Mouse (Mus musculus) thymus, postnatal 36 days (tissue): ENCODE measurements at regions not wholly inside any gene's neighbourhood (a gene's known extent, or its start where the extent isn't known, plus 50 kb on each side); places are given as distances from the start of the nearest gene placed in this dataset.
A peak's percentile ranks its signal among the peaks of the same experiment; 100 is the strongest.

Experiments
- DNase-seq, 2 experiments: peaks; one replicate each; pipeline ENCODE4 v3.0.0; 2022; ENCODE audit warnings: mixed read lengths in 2 of 2

DNA sequence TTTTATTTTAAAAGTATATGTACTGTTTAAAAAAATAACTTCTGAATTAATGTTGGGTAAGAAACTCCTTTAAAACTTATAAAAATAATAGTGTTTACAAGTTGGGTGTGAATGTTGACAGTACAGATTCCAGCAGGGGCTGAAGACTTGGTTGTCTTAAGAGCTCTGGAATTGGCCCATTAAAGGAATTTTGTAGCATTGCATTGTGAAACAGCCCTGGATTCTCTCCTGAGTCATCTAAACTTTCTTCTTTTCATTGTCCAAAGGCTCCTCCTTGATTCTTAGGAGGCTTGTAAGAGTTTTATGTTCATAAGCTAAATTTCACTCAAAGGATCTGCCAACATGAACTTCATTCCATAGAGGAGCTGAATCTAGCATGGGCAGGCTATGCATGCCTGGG is 174.7 kb upstream of the Marcks start:
- DNase-seq: no peak

DNA sequence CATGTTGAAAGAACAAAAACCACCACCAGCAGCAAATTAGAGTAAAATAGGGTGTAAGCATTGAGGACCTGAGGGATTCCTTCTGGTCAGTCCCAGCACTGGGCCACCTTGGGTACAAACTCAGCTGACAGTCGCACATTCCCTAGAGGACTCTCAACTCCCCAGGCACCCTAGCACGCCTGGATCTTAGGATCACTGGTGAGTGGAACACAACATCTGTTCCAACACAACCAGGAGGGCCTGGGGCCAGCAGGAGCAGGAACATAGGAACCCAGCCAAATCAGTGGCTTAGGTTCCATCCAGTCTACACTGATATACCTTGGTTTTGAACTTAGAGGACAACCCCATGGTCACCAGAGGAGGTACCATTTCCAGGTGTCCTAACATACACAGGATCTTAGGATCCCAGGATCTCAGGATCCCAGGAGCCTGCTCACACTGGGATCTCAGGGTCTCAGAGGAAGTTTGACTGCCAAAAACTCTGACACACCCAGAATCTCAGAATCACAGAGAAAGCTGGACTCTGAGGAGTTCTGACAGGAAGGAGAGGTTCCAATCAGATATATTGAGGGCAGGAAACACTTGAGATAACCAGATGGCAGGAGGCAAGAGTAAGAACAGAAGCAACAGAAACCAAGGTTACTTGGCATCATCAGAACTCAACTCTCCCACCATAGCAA is 171.7 kb upstream of the Marcks start:
- DNase-seq: no peak

DNA sequence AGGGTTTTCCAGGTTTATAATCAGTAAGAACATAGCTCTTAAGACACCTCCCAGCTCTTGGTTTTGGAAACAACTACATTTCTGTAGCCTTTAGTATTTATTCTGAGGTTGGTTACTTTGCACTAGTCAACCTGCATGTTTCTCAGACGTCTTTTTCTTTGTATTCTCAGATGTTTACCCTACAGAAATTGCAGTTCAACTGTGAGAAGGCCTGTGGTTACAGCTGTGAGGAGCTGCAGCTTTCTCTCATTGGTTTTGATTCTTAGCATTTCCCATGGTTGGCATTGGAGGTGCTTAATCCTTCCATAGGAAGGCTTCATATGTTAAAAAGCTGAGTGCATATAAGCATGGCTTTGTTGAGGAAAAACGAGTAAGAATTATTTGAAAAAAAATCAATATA is 165.9 kb upstream of the Marcks start:
- peak in 1 of 2 experiments; percentile 35 for DNase-seq

DNA sequence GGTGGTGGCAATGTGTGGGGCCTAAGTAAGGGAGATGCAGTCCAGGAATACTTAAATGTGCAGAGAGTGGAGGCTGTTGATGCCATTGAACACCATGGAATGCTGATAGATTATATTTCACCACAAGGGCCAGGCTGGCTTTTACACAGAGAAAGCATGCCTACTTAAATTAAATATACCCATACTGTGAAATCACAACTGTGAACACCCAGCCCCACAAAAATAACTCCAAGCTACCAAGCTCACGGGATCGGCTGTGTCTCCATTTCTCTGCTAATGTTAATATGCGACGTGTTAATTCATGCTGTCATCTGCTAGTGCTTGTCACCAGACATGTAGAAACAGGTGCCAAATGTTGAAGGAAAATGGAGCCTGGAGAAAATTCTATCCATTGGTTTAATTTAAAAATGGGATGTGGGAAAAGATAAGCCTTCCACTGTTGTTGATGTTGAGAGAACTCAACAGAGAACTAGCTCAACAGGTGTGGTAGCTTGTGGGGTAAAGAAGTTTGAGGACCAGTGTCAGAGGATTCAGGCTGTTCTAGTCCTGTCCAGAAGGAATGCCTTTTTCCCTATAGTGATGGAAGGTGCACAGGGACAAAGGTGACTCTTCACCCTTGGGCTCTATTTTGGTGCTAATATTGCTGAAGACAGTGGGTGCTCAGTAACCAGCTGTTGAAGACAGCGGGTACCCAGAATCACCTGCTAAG is 161.6 kb upstream of the Marcks start:
- DNase-seq: no peak

DNA sequence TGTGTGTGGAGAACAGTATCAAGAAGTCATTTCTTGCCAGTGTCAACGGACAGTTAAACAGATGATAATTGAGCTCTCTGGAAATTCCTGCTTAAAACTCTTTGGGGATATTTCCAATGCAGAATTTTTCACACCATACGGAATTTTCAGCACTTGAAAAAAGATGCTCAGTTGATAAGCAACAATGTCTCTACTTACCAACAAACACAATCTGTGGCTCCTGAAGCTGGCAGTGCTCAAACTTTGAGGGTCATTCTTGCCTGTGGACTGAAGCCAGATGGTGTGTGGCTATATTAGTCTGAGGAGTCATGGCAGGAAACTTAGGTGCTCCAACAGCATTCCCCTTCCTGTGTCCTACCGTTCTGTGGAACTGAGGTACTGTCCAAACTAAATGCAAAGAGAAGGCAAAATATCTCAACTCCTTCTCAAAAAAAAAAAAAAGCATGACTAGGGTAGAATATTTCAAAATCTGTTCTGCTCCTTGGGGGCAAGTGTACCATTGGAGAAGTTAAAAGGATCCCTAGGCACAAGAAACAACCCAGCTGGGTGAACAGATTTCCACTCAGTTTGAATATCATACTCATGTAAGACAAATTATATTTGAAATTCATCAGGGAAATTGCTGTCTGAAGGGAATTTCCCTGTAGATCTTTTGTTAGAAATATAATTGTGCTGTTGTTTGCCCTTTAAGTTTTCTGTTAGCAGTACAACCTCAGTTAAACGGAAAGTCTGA is 160.1 kb upstream of the Marcks start:
- DNase-seq: no peak

DNA sequence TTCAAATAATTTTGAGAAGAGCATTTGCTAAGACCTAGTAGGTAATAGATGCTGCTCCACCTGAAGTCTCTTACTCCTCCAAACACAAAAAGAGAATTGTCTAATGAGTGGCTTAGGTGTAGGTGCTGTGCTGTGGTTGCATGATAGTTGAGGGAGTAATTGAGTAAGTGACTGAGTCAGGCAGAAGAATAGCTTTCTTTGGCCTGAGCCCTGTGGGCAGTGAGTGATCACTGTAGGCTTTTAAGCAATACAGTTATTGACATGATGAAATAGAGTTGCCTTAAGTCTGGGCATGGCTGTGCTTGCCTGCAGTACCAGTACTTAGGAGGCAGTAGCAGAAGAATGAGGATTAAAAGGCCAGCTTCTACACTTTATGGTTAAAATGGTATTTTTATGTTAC is 155.5 kb upstream of the Marcks start:
- DNase-seq: no peak

DNA sequence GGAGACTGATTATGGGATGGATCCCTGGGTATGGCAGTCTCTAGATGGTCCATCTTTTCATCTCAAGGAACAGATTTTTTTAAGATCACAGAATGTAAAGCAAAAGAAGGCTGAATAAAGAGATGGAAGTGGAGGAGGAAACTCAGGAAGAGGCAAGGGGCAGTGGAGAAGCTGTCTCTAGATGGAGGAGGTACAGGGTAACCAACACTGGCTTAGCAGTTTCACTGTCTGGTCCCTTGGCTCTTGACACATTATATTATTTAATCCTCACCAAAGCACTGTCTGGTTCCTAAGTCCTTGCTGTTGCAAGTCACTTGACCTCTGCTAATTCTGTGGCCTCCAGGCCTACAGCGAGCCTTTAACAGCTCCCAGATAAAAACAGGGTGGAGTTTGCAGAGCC is 154.6 kb upstream of the Marcks start:
- DNase-seq: no peak

DNA sequence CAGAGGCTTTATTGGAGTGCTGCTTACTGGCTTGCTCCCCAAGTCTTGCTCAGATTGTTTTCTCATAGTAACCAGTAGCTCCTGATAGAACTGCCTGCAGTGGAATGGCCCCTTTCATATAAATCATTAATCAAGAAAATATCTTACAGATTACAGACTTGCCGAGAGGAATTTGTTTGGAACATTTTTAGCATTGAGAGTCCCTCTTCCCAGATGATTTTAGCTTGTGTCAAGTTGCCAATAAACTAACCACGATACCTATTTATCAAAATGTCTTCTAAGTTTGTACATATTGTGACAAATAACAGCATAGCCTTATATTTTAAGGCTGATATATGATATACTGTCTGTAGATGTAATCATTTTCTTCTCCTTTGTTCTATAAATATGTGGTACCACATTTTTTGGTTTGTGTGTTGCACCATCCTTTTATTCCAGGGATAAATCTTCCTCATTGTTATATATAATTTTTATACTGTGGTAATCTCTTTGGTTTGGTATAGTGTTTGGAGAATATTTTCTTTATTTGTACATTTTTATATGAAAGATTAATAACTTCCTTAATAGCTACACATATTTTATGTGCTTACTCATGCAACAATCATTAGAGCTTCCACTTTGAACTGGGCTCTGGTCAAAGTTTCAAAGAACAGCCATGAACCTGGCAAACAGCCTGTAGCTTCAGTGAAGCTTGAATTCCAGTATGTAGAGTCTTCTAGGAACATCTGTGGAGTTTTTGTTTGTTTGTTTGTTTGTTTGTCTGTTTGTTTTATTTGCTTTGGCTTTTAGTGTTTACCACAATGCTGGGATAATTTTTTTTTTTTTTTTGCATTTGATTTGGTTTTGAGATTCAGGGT is 153.1 kb upstream of the Marcks start:
- DNase-seq: no peak

DNA sequence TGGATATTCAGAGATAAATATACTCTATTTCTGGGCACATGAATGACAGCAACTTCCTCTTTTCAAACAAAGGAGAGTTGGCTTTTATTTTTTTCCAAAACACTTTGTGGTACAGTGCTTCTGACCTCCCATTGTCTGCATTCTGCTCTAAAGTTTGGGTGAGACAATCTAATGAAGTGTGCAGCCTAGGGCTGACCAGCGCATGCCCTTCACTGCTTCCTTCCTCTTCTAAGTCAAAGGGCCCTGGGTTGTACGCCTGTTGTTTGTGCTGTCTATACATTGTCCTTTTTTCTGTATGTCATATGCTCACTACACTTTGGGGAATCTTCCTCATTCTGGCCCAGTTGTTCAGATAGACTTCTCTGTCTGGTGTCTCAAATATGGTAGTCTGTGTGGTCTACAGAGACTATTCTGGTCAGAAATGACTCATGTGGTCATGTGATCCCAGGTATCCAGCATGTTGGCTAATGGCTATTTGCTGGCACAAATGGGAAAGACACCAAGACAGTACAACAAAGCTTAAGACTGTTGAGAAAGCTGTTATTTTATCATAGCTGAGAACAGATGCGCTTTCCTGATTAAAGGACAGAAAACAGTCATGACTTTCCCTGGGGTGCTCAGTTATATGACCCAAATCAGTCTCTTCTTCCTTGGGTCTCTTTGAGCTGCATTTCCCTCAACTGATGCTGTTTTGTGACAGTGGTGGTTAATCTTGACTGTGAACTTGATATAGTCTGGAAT is 151.4 kb upstream of the Marcks start:
- no peak for DNase-seq

DNA sequence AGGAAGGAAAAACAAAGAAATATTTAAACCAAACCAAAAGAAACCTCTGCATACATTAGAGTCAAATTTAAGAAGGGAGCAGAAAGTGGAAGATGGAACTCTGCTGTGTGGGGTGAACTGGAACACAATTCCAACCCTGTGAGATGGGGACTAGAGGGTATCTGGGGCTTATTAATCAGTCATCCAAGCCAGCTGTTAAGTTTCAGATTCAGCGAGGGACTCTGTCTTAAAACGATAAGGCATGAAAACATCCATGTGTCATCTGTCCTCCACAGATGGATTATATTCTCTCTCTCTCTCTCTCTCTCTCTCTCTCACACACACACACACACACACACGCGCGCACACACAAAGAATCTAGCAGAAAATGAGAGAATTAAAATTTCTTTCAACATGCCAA is 147.6 kb upstream of the Marcks start:
- DNase-seq: no peak

DNA sequence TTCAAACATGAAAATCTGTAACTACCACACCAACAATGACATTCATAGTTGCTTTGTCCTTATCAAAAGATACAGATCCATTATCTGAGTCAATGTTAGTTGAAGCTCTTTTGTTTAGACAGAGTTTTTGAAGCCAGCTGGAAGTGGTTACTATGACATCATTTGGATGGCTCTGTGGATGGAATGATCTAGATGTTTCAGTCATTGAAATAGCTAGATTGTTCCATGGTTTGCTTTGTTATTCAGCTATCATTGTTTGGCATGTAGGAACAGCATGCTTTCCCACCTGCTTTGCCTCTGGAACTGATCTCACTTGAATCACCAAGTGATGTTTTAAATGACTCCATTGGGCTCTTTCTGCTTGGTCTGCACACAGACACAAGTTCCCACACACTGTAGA is 144.2 kb upstream of the Marcks start:
- no peak for DNase-seq

DNA sequence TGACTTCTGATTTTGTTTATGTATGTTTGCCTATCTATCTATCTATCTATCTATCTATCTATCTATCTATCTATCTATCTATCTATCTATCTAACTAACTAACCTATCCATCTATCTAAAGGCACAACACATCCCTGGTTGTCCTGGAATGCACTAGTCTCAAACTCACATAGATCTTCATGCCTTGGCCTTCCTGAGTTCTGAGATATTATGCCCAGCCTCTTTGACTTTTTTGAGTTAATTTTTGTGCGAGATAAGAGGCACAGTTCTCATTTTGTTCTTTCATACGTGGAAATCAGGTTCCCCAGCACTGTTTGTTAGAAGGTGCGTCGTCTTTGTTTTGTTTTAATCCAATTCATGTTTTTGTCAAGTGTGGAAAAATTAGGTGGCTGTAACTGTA is 142.1 kb upstream of the Marcks start:
- no peak for DNase-seq

DNA sequence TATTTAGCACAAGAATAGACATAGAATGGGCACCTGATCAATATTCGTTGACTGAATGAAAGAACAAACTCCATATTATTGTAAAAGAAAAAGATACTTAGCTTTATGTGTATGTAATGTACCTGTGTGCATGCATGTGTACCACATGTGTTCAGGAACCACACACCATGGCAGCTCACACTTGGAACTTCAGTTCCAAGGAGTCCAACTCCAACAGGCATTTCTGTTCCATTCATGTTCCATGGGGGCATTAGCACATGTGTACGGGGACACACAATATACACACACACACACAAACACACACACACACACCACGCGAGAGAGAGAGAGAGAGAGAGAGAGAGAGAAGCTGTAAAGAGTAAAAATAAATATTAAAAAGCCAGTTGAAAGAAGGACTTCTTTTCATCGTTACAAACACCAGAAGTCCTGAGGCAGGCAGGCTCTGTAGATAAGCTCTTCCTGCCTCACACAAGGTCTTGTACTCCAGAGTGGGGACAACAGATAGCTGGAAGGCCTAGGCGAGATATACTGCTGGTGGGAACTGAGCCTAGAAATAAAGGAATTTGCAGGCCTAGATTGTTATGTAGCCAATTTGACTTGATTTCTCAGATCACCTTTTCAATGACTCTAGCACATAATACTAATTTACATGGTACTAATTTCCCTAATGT is 141.6 kb upstream of the Marcks start:
- DNase-seq: no peak

DNA sequence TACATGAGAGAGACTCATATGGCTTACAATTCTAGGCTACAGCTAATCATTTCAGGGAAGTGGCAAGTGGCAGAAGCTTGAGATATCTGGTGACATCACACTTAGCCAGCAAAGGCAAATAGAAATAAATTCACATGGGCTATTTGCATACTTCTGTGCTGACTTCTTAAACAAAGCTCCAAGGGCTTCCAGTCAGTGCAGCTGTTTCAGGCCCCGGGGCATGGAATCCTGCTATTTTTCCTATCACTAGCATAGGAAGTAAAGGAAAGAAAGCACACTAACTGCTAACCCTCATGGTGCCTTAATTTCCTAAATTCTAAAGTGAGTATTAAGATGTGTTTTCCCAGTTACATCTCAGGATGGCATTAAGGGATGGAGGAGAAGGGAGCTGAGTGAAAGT is 140.6 kb upstream of the Marcks start:
- DNase-seq: no peak

DNA sequence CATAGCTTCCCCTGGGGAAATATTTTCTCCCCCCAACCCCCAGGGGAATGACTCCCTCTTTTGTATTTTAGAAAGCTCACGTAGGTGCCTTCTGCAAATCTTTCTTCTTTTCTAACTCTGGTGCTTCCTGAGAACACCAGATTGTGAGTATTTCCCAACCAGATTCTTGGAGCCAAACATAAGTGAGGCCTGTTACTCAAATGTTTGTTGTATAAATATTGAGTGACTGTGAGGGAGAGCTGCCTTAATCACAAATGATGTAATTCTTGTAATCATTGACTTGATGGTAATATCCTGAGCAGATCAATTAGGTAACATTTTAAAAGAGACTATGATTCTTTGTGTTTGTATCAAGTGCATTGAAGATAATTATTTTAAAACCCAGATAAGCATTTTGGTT is 137.1 kb upstream of the Marcks start:
- no peak for DNase-seq

DNA sequence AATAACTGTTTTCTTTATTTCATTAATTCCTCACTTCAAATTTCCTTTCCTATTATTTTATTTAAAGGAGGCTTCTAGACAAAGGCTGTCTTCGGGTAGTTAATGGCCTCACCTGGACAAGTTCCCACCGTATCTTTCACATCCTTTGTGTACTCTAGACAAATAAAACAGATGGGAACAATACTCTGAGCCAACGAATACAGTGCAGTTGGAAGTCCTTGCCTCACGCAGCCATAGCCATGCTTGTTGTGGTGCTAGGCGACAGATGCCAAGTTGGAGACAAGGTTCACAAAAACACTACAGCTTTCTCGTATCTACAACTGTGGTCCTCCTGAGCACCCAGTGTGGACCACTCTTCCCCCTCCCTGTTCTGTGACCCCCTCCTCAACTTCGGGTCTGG is 136.6 kb upstream of the Marcks start:
- DNase-seq: no peak

DNA sequence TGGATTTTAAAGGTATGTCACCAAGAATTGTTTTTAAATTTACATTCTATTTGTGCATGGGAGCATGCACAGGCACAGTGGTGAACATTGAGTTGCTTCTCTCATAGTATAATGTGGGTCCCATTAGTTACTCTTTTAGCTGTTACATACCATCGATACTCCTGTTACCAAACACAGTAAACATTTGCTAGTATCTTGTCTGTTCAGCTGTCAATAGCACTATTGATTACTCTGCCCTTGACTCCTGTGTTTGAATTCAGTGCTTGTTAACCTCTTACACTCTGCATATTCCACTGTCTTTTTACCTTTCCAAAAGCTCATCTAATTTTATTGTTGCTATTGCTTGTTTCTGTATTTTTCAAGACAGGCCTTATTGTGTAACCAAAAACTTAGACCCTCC is 133.2 kb upstream of the Marcks start:
- DNase-seq: no peak

DNA sequence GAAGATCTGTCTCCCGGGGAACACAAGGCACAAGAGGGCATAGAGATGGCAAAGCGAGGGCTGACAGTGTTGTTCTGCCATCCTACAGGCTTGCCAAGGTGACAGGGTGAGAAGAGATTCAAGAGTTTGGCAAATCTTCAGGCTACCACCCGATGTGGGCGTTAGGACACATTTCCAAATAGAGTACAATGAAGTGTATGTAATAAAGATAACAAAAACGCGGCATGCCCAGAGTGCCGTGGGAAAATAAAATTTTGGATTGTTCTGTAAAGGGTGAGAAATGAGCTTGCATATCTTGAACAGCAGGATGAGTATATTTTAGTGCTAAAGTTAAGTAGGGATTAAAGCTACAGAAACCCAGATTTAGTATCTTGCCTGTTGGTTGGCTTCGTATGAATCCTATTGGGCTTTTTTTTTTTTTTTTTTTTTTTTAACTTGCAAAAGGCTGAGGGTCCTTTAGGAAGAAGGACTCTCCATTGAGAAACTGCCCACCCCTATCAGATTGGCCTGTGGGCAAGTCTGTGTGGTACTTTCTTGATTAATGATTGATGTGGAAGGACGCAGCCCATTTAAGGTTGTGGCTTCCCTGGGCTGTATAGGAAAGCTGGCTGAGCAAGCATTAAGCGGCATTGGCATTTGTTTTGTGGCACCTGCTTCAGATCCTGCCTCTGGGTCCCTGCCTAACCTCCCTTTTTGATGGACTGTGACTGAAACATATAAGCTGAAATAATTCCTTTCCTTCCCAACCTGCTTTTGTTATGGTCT is 131.7 kb upstream of the Marcks start:
- no peak for DNase-seq

DNA sequence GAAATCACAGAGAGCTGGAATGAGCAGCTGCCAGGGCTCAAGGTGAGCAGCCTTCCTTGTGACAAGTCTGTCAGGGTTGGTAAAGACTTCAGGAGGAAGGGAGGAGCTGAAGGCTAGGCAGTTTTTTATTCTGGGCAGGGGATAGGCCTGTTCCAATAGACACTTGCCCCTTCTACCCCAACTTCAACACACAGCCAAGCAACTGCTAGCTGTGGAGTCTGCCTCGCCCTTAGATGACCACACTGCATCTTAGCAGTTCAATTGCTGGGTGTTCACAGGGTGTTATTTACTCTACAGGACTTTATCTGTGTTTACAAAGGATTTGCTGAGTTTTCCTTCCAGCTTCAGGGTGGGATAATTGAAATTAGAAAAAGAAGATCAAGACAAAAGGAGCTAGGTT is 128.2 kb upstream of the Marcks start:
- no peak for DNase-seq

DNA sequence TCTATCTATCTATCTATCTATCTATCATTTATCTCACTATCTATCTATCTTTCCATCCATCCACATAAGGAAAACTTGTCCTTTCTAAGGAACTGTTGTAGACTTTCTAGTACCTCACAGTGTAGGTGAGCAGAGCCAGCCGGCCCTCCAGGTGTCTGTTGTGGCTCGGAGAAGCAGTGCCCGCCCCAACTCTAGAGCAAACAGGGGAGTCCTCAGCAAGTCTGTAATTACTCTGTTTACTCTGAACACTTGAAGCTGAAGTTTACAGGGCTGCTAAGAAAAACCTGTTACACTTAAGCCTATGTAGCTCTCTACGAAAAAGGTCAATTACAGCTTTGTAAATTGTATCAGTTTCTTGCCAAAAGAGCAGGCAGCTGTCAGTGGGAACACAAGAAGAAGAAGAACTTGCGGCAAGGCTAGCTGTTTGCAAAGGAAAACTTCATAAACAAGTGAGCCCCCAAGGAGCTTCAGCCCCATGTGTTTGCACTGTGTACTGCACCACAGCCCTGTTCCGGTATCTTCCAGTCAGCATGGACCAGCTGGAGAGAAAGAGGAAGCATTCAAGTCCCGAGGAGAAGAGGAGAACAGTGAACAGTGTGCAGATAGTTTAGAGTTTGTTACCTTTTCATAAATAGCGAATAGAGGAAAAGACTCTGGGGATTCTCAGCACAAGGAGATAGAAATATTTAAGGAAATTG is 122.2 kb upstream of the Marcks start:
- peak; percentile 62 to 71 for DNase-seq
